Mouse (Mus musculus): ENCODE data around the gene Sox13. TPM values are rescaled to one million over a fixed set of nuclear protein-coding genes. Genes with fewer than 3 reads are reported as not detected.

The Sox13 gene
- polyA plus RNA-seq, 1 experiment from 2014 or later = 12.5 TPM

DNA sequence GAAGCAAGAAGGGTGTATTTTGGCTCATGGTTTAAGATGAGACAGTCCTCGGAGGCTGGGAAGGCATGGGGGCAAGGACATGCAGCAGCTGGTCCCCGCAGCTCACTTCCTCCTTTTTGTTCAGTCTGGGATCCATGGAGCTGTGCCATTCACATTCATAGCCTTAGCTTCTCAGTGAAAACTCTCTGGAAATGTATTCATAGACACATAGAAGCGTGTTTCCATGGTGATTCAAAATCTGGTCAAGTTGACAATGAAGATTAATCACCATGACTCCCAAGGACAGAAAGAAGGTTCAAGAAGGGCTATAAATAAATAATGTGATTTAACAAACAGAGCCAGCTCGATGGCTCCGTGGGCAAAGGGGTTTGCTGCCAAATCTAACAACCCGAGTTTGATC lies 90.2 kb downstream of the Sox13 start:
- Histone ChIP-seq H3K4me2 (replicated peaks) (no peak overlapping the region), H3K4me1 (replicated peaks) (peaks cover 24% of the 10 kb centered on the region), H3K27ac (no peak overlapping the region), H3K9ac (replicated peaks) (no peak overlapping the region), H3K36me3 (no peaks in the 10 kb centered on the region), H3K27me3 (peaks cover 14% of the 10 kb centered on the region; the same call in 1 of the 2 replicates), H3K4me3 (replicated peaks) (no peak overlapping the region), H3K9me3 (no peaks in the 10 kb centered on the region; the same call in 1 of the 2 replicates)
- no peak for ATAC-seq
- 34% methylated on average over 6 of the region's 6 CpGs for WGBS

DNA sequence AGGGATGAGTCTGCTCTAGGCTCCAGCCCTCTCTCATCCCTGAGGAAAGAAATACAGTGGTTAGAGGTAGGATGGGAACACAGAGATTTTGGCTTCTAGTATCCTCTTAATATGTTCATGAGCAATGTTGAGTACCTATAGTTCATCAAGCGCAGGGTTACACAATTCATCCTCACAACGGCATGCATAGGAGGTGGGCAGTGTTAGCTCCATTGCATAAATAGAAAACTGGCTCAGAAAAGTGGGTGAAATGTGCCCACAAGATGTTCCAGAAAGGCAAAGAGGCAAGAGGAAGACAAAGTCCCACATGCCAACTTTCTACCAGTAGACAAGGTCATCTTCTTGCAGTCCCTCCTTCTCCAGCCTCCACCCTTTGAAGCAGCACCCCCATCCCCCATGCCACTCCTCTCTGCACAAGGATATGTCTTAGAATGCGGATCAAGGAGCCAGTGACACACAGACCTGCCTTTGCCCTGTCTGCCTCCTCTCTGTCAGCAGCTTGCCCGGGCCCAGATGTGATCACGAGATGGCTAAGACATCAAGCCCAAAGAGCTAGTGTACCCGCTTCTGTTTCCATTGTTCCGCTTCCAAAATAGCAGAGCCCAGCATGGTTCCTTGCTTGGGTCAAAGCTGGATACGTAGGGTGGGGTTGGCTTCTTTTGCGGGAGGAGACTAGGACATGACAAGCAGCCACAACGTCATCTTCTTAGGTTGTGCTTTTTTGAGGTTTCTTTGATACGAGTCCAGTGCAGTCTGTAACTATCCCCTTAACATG lies 91.3 kb downstream of the Sox13 start:
- peaks cover 34% of the 10 kb centered on the region for H3K4me1 ChIP-seq (replicated peaks)
- 91% methylated on average over 11 of the region's 11 CpGs for WGBS
- peaks cover 16% of the 10 kb centered on the region; the same call in 1 of the 2 replicates for H3K27me3 ChIP-seq
- H3K9me3 ChIP-seq = no peaks in the 10 kb centered on the region; the same call in 1 of the 2 replicates
- H3K36me3 ChIP-seq = no peaks in the 10 kb centered on the region
- H3K27ac ChIP-seq = no peak overlapping the region
- H3K9ac ChIP-seq (replicated peaks) = no peak overlapping the region
- H3K4me3 ChIP-seq (replicated peaks) = no peak overlapping the region
- ATAC-seq = no peak
- no peak overlapping the region for H3K4me2 ChIP-seq (replicated peaks)

Other genes starting within 250 kb of the Sox13 start
- not detected in 2 replicates for gene Golt1a, start 114.6 kb downstream of the Sox13 start, polyA plus RNA-seq (2015; fragmentation: Nextera tagmentation; extraction: Ambion mirVana)
- gene Kiss1, start 102.5 kb downstream of the Sox13 start, polyA plus RNA-seq (2015; fragmentation: Nextera tagmentation; extraction: Ambion mirVana) = not detected in 2 replicates
- not detected in 2 replicates for gene Ren1, start 73.9 kb downstream of the Sox13 start, polyA plus RNA-seq (2015; fragmentation: Nextera tagmentation; extraction: Ambion mirVana)
- gene Etnk2, start 60.8 kb downstream of the Sox13 start, polyA plus RNA-seq (2015; fragmentation: Nextera tagmentation; extraction: Ambion mirVana) = 7.3 and 7.6 TPM in 2 replicates
- gene Snrpe, start 185.9 kb upstream of the Sox13 start, polyA plus RNA-seq (2015; fragmentation: Nextera tagmentation; extraction: Ambion mirVana) = 700 and 723 TPM in 2 replicates
- not detected in 2 replicates for gene Zbed6, start 236.5 kb upstream of the Sox13 start, polyA plus RNA-seq (2015; fragmentation: Nextera tagmentation; extraction: Ambion mirVana)
- 3.5 TPM in 2 replicates for gene Gm38394, start 236.9 kb upstream of the Sox13 start, polyA plus RNA-seq (2015; fragmentation: Nextera tagmentation; extraction: Ambion mirVana)